Mouse (Mus musculus) cerebellum, adult 2 months (tissue): ENCODE measurements at regions not wholly inside any gene's neighbourhood (a gene's known extent, or its start where the extent isn't known, plus 50 kb on each side); places are given as distances from the start of the nearest gene placed in this dataset.

Source experiments
- DNase-seq, 2 experiments: peaks; one replicate each; pipeline ENCODE4 v3.0.0; 2021
- H3K27ac ChIP-seq: fragments of 200-500 bp; 2 replicates; pipeline ENCODE4 v1.5.1; 2012; ENCODE audit warnings: low read length, control low read depth, inconsistent platforms; ENCODE audit not compliant: insufficient read depth
- H3K27me3 ChIP-seq: fragments of 200-500 bp; 2 replicates; pipeline ENCODE4 v1.6.1; 2012; ENCODE audit warnings: inconsistent platforms, mild to moderate bottlenecking, low read length, moderate library complexity; ENCODE audit not compliant: control insufficient read depth, insufficient read depth
- H3K4me1 ChIP-seq: fragments of 200-500 bp; 2 replicates; pipeline ENCODE4 v1.6.1; 2011; ENCODE audit warnings: low read length; ENCODE audit not compliant: control insufficient read depth, insufficient read depth
- H3K4me3 ChIP-seq: fragments of 200-500 bp; replicated peaks from 2 replicates; pipeline ENCODE3; 2011; ENCODE audit warnings: mild to moderate bottlenecking, low read depth, low read length, control low read depth; ENCODE audit not compliant: insufficient read depth
- CTCF ChIP-seq: fragments of 200-500 bp; IDR thresholded peaks from 2 replicates; pipeline ENCODE4 v1.5.1; 2011; ENCODE audit warnings: low read depth, mild to moderate bottlenecking, control low read depth, low read length, moderate library complexity, borderline replicate concordance; ENCODE audit not compliant: insufficient read depth
- POLR2A ChIP-seq: fragments of 200-500 bp; IDR thresholded peaks from 2 replicates; pipeline ENCODE4 v1.6.1; 2011; ENCODE audit warnings: low read length, control low read depth, borderline replicate concordance; ENCODE audit not compliant: insufficient read depth
- WGBS: fragments of 180-500 bp; shearing (Covaris S2); methylation state at CpG from one replicate; pipeline ENCODE4 v1.1.7; 2018; 5-methylcytosine and 5-hydroxymethylcytosine counted together

- no peak for DNase-seq
- Histone ChIP-seq H3K4me3 (no peak overlapping the region), H3K27ac (no peak overlapping the region), H3K27me3 (no peaks in the 10 kb centered on the region), H3K4me1 (no peaks in the 10 kb centered on the region)
- no peak for TF ChIP-seq CTCF
- TF ChIP-seq POLR2A = no peak
- 82% methylated on average over 8 of the region's 8 CpGs for WGBS
These were observed 140.5 kb upstream of the Gcfc2 start for GRCm38 (mm10) chr6:81782815-81783435.

DNA sequence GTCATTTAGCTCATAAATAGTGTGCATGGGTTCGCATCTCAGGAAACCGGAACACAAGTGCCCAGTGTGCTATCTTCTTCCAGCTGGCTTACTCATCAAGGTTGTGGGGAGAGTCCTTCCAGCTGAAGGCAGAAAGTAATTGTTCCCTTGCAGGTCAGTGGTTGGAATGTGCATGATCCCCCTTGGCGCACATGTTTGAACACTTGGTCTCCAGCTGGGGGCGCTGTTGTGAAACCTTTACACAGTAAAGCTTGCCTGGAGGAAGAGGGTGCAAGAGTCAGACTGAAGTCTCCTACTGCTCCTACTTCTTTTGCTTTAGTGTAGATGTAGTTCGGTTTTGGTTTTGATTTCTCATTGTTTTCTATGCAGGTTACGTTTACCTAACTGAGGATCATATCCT lies 128.2 kb upstream of the Gcfc2 start:
- DNase-seq = no peak
- H3K4me3 ChIP-seq = no peak overlapping the region
- H3K4me1 ChIP-seq = no peaks in the 10 kb centered on the region
- no peak overlapping the region for H3K27ac ChIP-seq
- H3K27me3 ChIP-seq = no peaks in the 10 kb centered on the region
- 77% methylated on average over 6 of the region's 6 CpGs for WGBS
- TF ChIP-seq CTCF (no peak), POLR2A (no peak)

DNA sequence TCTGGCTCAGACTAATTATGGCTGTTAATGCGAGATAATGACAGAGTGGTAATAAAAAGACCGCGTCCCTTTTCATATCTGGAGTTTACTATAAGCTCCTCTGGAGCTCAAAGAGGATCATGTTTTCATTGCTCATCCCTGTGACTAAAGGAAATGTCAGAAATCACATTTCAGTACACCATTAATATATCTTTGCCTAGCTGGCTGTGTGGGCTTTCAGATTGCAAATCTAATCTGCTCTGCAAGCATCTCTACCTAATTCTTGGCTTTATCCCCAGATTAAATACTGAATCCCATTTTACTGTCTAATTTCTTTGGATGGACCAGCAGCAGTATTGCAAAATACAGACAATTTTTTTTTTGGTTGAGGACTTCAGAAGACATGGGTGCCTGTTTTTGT lies 122.6 kb upstream of the Gcfc2 start:
- no peak for TF ChIP-seq POLR2A
- TF ChIP-seq CTCF = no peak
- WGBS = 95% methylated on average over 3 of the region's 3 CpGs
- Histone ChIP-seq H3K4me3 (no peak overlapping the region), H3K27me3 (no peaks in the 10 kb centered on the region), H3K4me1 (no peaks in the 10 kb centered on the region), H3K27ac (no peak overlapping the region)
- no peak for DNase-seq

GRCm38 (mm10) chr6:81801804-81802203 lies 121.7 kb upstream of the Gcfc2 start:
- WGBS = 82% methylated on average over 3 of the region's 3 CpGs
- no peak overlapping the region for H3K4me3 ChIP-seq
- H3K27me3 ChIP-seq = no peaks in the 10 kb centered on the region
- no peak for DNase-seq
- no peaks in the 10 kb centered on the region for H3K4me1 ChIP-seq
- H3K27ac ChIP-seq = no peak overlapping the region
- TF ChIP-seq POLR2A (no peak), CTCF (no peak)

- Histone ChIP-seq H3K4me3 (no peak overlapping the region), H3K27ac (no peak overlapping the region), H3K4me1 (no peaks in the 10 kb centered on the region), H3K27me3 (no peaks in the 10 kb centered on the region)
- TF ChIP-seq POLR2A = no peak
- DNase-seq = no peak
- 95% methylated on average over 11 of the region's 11 CpGs for WGBS
These were observed 117.5 kb upstream of the Gcfc2 start for GRCm38 (mm10) chr6:81805942-81806341.

DNA sequence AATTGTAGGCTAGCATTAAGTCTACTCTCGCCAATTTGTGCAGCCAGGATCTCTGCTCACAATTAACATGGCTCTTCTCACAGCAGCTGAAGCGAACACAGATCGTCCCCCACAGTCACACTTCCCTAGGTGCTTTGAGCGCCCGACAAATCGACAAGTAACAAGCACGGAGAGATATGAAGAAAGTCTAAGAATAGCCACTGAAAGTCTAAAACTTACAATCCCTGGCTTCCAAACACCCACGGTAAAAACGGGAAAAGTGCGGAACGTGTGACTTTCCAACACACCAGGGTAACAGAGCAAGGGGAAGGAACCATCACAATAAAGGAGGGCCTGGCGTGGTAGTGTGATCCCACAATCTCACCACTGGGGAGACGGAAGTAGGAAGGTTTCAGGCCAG lies 114.8 kb upstream of the Gcfc2 start:
- H3K27ac ChIP-seq = no peak overlapping the region
- no peak for TF ChIP-seq POLR2A
- TF ChIP-seq CTCF = no peak
- no peak overlapping the region for H3K4me3 ChIP-seq
- no peaks in the 10 kb centered on the region for H3K4me1 ChIP-seq
- no peak for DNase-seq
- no peaks in the 10 kb centered on the region for H3K27me3 ChIP-seq
- WGBS = 95% methylated on average over 13 of the region's 13 CpGs

GRCm38 (mm10) chr6:81815248-81815961 lies 108.1 kb upstream of the Gcfc2 start:
- H3K4me1 ChIP-seq = no peaks in the 10 kb centered on the region
- H3K27me3 ChIP-seq = no peaks in the 10 kb centered on the region
- 34% methylated on average over 8 of the region's 8 CpGs for WGBS
- DNase-seq = no peak
- no peak overlapping the region for H3K27ac ChIP-seq
- H3K4me3 ChIP-seq = no peak overlapping the region
- TF ChIP-seq POLR2A = no peak
- no peak for TF ChIP-seq CTCF

GRCm38 (mm10) chr6:81815962-81816338 lies 107.5 kb upstream of the Gcfc2 start:
- TF ChIP-seq POLR2A = no peak
- no peak for TF ChIP-seq CTCF
- peak; percentile 64 to 80 for DNase-seq
- Histone ChIP-seq H3K4me3 (no peak overlapping the region), H3K27ac (no peak overlapping the region), H3K27me3 (no peaks in the 10 kb centered on the region), H3K4me1 (no peaks in the 10 kb centered on the region)
- 10% methylated on average over 7 of the region's 7 CpGs for WGBS
